Mouse (Mus musculus) CH12.LX (cell line): ENCODE results near the gene Rnf208. TPM values are rescaled to one million over a fixed set of nuclear protein-coding genes. Genes with fewer than 3 reads are reported as not detected.
A peak's percentile ranks its signal among the peaks of the same experiment; 100 is the strongest.

Experiments used
- DNase-seq: peaks from one replicate; pipeline ENCODE4 v3.0.0-alpha.2; 2013; ENCODE audit errors: extremely low read depth
- H3K27ac ChIP-seq: 2 replicates; pipeline ENCODE4 v1.5.1; 2012; ENCODE audit warnings: low read depth, mild to moderate bottlenecking, control low read depth, moderate library complexity; ENCODE audit not compliant: insufficient read depth
- H3K27me3 ChIP-seq: replicated peaks from 2 replicates; pipeline ENCODE3; 2012; ENCODE audit warnings: inconsistent platforms
- H3K36me3 ChIP-seq, 2 experiments: replicated peaks in 1 of 2; 2 replicates each; pipeline versions ENCODE3 to v1.6.1; 2012; ENCODE audit warnings: inconsistent platforms in 1 of 2, low read length in 1 of 2, mild to moderate bottlenecking in 1 of 2, mixed read lengths in 1 of 2, moderate library complexity in 1 of 2; ENCODE audit not compliant: control insufficient read depth in 1 of 2, insufficient read depth in 1 of 2
- H3K4me1 ChIP-seq, 2 experiments: 2 replicates each; pipeline ENCODE4 v1.6.1; 2012; ENCODE audit warnings: inconsistent platforms in 1 of 2, moderate library complexity in 1 of 2; ENCODE audit not compliant: insufficient read depth in 2 of 2, control insufficient read depth in 1 of 2
- H3K4me2 ChIP-seq: 2 replicates; pipeline ENCODE4 v1.6.1; 2012; ENCODE audit warnings: low read depth, mild to moderate bottlenecking, control low read depth; ENCODE audit not compliant: poor library complexity, insufficient read depth, severe bottlenecking
- H3K4me3 ChIP-seq, 3 experiments: fragments of 150-350 bp in 1 of 3; sonication (generic) in 1 of 3; replicated peaks in 1 of 3; 2 replicates each; pipeline versions ENCODE3 to v1.5.1; 2011 to 2012; ENCODE audit warnings: low read depth in 2 of 3, low read length in 2 of 3, mild to moderate bottlenecking in 2 of 3, moderate library complexity in 2 of 3, control low read depth in 1 of 3, improper control_type of control experiment in 1 of 3, inconsistent platforms in 1 of 3, mixed read lengths in 1 of 3; ENCODE audit not compliant: poor library complexity in 1 of 3
- H3K79me2 ChIP-seq: replicated peaks from 2 replicates; pipeline ENCODE4 v1.6.1; 2012; ENCODE audit warnings: mild to moderate bottlenecking, moderate library complexity; ENCODE audit not compliant: control insufficient read depth, poor library complexity, insufficient read depth, severe bottlenecking; ENCODE audit errors: extremely low read depth
- H3K9ac ChIP-seq: 2 replicates; pipeline ENCODE4 v1.6.1; 2012; ENCODE audit warnings: low read depth, mild to moderate bottlenecking, control low read depth, moderate library complexity; ENCODE audit not compliant: insufficient read depth
- H3K9me3 ChIP-seq: replicated peaks from 2 replicates; pipeline ENCODE3; 2012; ENCODE audit warnings: low read length, inconsistent platforms, mixed read lengths
- BHLHE40 ChIP-seq: IDR thresholded peaks from 2 replicates; pipeline ENCODE4 v1.6.1; 2011; ENCODE audit warnings: mild to moderate bottlenecking, low read depth, low read length, improper control_type of control experiment
- CHD1 ChIP-seq: IDR thresholded peaks from 2 replicates; pipeline ENCODE4 v1.6.1; 2012; ENCODE audit warnings: low read depth, low read length, improper control_type of control experiment, inconsistent platforms
- CHD2 ChIP-seq: IDR thresholded peaks from 2 replicates; pipeline ENCODE4 v1.6.1; 2011; ENCODE audit warnings: low read length, improper control_type of control experiment
- CTCF ChIP-seq, 2 experiments: IDR thresholded peaks in 1 of 2; conservative IDR thresholded peaks in 1 of 2; 2 replicates each; pipeline ENCODE4 v1.5.1; 2011 to 2012; ENCODE audit warnings: low read depth in 2 of 2, low read length in 2 of 2, improper control_type of control experiment in 1 of 2, inconsistent platforms in 1 of 2, mild to moderate bottlenecking in 1 of 2, moderate library complexity in 1 of 2
- E2F4 ChIP-seq: IDR thresholded peaks from 2 replicates; pipeline ENCODE4 v1.6.1; 2011; ENCODE audit warnings: low read depth, low read length, improper control_type of control experiment; ENCODE audit not compliant: insufficient replicate concordance
- ELF1 ChIP-seq: IDR thresholded peaks from 2 replicates; pipeline ENCODE4 v1.6.1; 2014; ENCODE audit warnings: low read depth, mild to moderate bottlenecking, inconsistent platforms, low read length, improper control_type of control experiment
- EP300 ChIP-seq: IDR thresholded peaks from 2 replicates; pipeline ENCODE4 v1.6.1; 2011; ENCODE audit warnings: low read length, improper control_type of control experiment
- ETS1 ChIP-seq: conservative IDR thresholded peaks from 2 replicates; pipeline ENCODE4 v1.6.1; 2012; ENCODE audit warnings: low read depth, mild to moderate bottlenecking, inconsistent platforms, low read length, improper control_type of control experiment, moderate library complexity
- GABPA ChIP-seq: IDR thresholded peaks from 2 replicates; pipeline ENCODE4 v1.6.1; 2012; ENCODE audit warnings: low read depth, low read length, improper control_type of control experiment, inconsistent platforms; ENCODE audit not compliant: insufficient replicate concordance
- HCFC1 ChIP-seq: IDR thresholded peaks from 2 replicates; pipeline ENCODE4 v1.6.1; 2012; ENCODE audit warnings: low read depth, mild to moderate bottlenecking, inconsistent platforms, low read length, improper control_type of control experiment
- IRF4 ChIP-seq: IDR thresholded peaks from 2 replicates; pipeline ENCODE4 v1.6.1; 2014; ENCODE audit warnings: low read depth, mild to moderate bottlenecking, inconsistent platforms, low read length, improper control_type of control experiment
- JUN ChIP-seq: IDR thresholded peaks from 2 replicates; pipeline ENCODE4 v1.6.1; 2011; ENCODE audit warnings: low read depth, mild to moderate bottlenecking, low read length, improper control_type of control experiment, moderate library complexity; ENCODE audit not compliant: insufficient read depth
- JUND ChIP-seq: conservative IDR thresholded peaks from 2 replicates; pipeline ENCODE4 v1.6.1; 2011; ENCODE audit warnings: low read depth, low read length, improper control_type of control experiment
- KAT2A ChIP-seq: IDR thresholded peaks from 2 replicates; pipeline ENCODE4 v1.6.1; 2012; ENCODE audit warnings: low read length, improper control_type of control experiment, inconsistent platforms; ENCODE audit not compliant: insufficient replicate concordance
- MAFK ChIP-seq: IDR thresholded peaks from 2 replicates; pipeline ENCODE4 v1.6.1; 2011; ENCODE audit warnings: low read length, improper control_type of control experiment; ENCODE audit not compliant: insufficient replicate concordance
- MAZ ChIP-seq: IDR thresholded peaks from 2 replicates; pipeline ENCODE4 v1.6.1; 2012; ENCODE audit warnings: low read depth, mild to moderate bottlenecking, inconsistent platforms, low read length, improper control_type of control experiment, moderate library complexity
- MEF2A ChIP-seq: IDR thresholded peaks from 2 replicates; pipeline ENCODE4 v1.6.1; 2014; ENCODE audit warnings: low read depth, mild to moderate bottlenecking, inconsistent platforms, low read length, improper control_type of control experiment, borderline replicate concordance
- MXI1 ChIP-seq: IDR thresholded peaks from 2 replicates; pipeline ENCODE4 v1.6.1; 2011; ENCODE audit warnings: mild to moderate bottlenecking, low read depth, low read length, improper control_type of control experiment
- MYC ChIP-seq: IDR thresholded peaks from 2 replicates; pipeline ENCODE4 v1.6.1; 2011; ENCODE audit warnings: low read depth, mild to moderate bottlenecking, improper control_type of control experiment, low read length
- NELFE ChIP-seq: IDR thresholded peaks from 2 replicates; pipeline ENCODE4 v1.6.1; 2011; ENCODE audit warnings: low read depth, low read length, improper control_type of control experiment
- NRF1 ChIP-seq: IDR thresholded peaks from 2 replicates; pipeline ENCODE4 v1.6.1; 2014; ENCODE audit warnings: low read depth, mild to moderate bottlenecking, inconsistent platforms, low read length, improper control_type of control experiment, moderate library complexity
- PAX5 ChIP-seq: IDR thresholded peaks from 2 replicates; pipeline ENCODE4 v1.6.1; 2012; ENCODE audit warnings: low read length, inconsistent platforms, mixed read lengths
- POLR2A ChIP-seq: IDR thresholded peaks from 2 replicates; pipeline ENCODE4 v1.6.1; 2011; ENCODE audit warnings: low read depth, mild to moderate bottlenecking, improper control_type of control experiment, low read length
- POLR2AphosphoS2 ChIP-seq: IDR thresholded peaks from 2 replicates; pipeline ENCODE4 v1.6.1; 2011; ENCODE audit warnings: low read depth, low read length, improper control_type of control experiment
- RCOR1 ChIP-seq: conservative IDR thresholded peaks from 2 replicates; pipeline ENCODE4 v1.6.1; 2012; ENCODE audit warnings: low read depth, mild to moderate bottlenecking, inconsistent platforms, low read length, improper control_type of control experiment
- SIN3A ChIP-seq: IDR thresholded peaks from 2 replicates; pipeline ENCODE4 v1.6.1; 2012; ENCODE audit warnings: low read length, improper control_type of control experiment, inconsistent platforms
- TBP ChIP-seq: conservative IDR thresholded peaks from 2 replicates; pipeline ENCODE4 v1.6.1; 2011; ENCODE audit warnings: low read depth, low read length, improper control_type of control experiment
- TCF12 ChIP-seq: IDR thresholded peaks from 2 replicates; pipeline ENCODE4 v1.6.1; 2014; ENCODE audit warnings: low read depth, mild to moderate bottlenecking, inconsistent platforms, low read length, improper control_type of control experiment
- UBTF ChIP-seq: IDR thresholded peaks from 2 replicates; pipeline ENCODE4 v1.6.1; 2012; ENCODE audit warnings: low read depth, mild to moderate bottlenecking, inconsistent platforms, low read length, improper control_type of control experiment, moderate library complexity
- USF1 ChIP-seq: IDR thresholded peaks from 2 replicates; pipeline ENCODE4 v1.6.1; 2014; ENCODE audit warnings: low read depth, mild to moderate bottlenecking, inconsistent platforms, low read length, improper control_type of control experiment
- USF2 ChIP-seq: conservative IDR thresholded peaks from 2 replicates; pipeline ENCODE4 v1.6.1; 2011; ENCODE audit warnings: low read depth, low read length, improper control_type of control experiment
- ZC3H11A ChIP-seq: IDR thresholded peaks from 2 replicates; pipeline ENCODE4 v1.6.1; 2012; ENCODE audit warnings: low read depth, mild to moderate bottlenecking, inconsistent platforms, low read length, improper control_type of control experiment
- ZMIZ1 ChIP-seq: IDR thresholded peaks from 2 replicates; pipeline ENCODE4 v1.6.1; 2012; ENCODE audit warnings: low read depth, mild to moderate bottlenecking, inconsistent platforms, low read length, improper control_type of control experiment
- ZNF384 ChIP-seq: IDR thresholded peaks from 2 replicates; pipeline ENCODE4 v1.6.1; 2012; ENCODE audit warnings: low read depth, low read length, improper control_type of control experiment, inconsistent platforms
- dilution Hi-C: fragments of 300-500 bp; cut with MboI; formaldehyde crosslinking; loops from 2 replicates; pipeline ENCODE4 v1.14.3; 2020; ENCODE audit warnings: low sequenced_read_pairs; ENCODE audit not compliant: extremely low pct_unique_long_range_greater_than_20kb, extremely low pct_ligation_motif_present
- in situ Hi-C: fragments of 300-500 bp; cut with MboI; formaldehyde crosslinking; loops from 3 replicates; pipeline ENCODE4 v1.14.3; 2019; ENCODE audit warnings: low sequenced_read_pairs, low pct_ligation_motif_present, low pct_unique_long_range_greater_than_20kb, mixed read lengths
- polyA plus RNA-seq: library from polyadenylated mRNA; unstranded; fragments of >175 nt; gene quantifications from 2 replicates; pipeline ENCODE4 v1.2.1, GENCODE M21; 2012; ENCODE audit warnings: low read depth; ENCODE audit not compliant: insufficient read length
- total RNA-seq, 2 experiments: library from RNA; depleted of rRNA; stranded (reverse); fragments of 300-350 nt in 1 of 2; fragments of >200 nt in 1 of 2; gene quantifications; 2 replicates each; pipeline ENCODE4 v1.2.3; 2012 to 2014

Rnf208 gene
- total and polyA plus RNA-seq, 3 experiments = 0.34 to 1.7 (median 1.4) TPM

DNA sequence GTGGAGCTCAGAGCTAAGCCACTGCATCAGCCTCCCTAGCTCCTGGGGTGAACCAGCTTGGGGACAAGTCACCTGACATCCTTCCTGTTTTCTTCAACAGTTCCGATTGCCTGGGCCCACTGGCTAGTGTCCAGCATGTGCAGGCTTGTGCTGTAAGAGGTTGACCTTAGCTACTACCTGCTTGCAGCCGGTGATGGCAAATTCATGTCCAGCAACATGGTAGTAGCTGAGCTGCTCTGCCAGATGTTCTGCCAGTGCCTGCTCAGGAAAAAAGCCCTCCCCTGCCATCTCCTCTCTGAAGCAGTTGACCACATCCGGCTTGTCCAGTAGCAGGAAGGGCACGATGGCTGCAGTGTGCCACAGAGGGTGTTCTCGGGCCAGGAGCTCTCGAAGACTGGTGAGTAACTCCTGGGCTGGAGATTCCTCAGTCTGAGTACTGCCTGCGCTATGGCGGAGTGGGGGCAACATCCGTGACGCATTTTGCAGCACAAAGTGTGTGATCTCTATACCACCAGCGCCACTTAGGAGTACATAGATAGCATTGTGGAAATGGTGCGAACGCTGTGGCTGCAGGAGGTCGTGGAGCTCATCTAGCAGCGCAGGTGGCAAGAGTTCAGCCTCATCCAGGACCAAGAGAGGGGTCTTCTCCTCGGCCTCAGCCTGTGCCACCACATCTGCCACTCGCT, 47.4 kb upstream of the Rnf208 start:
- DNase-seq = peak; percentile 48
- peaks cover 16% of the 10 kb centered on the region for H3K79me2 ChIP-seq
- H3K27me3 ChIP-seq = no peaks in the 10 kb centered on the region
- H3K9ac ChIP-seq = peak overlapping the region; percentile 84; the same call in 1 of the 2 replicates
- peaks cover 14 to 36% of the 10 kb centered on the region in 2 experiments for H3K4me1 ChIP-seq
- no peak for TF ChIP-seq KAT2A
- 0 out of 2 replicates have a peak, but pooled peaks have one; percentile 9 for TF ChIP-seq MXI1
- no peak; the same call in 1 of the 2 replicates for TF ChIP-seq MYC
- no peak for TF ChIP-seq ZNF384
- TF ChIP-seq MAFK = no peak
- TF ChIP-seq SIN3A = peak; percentile 52
- peak; percentile 12; the same call in 1 of the 2 replicates for TF ChIP-seq EP300
- TF ChIP-seq CHD2 = 0 out of 2 replicates have a peak, but pooled peaks have one; percentile 24
- no peak for TF ChIP-seq CTCF (conservative IDR thresholded peaks at IDR 0.05 in 1 of 2, IDR thresholded peaks at IDR 0.05 in 1 of 2; ENCODE audit: low read depth in 2 of 2, low read length in 2 of 2)
- TF ChIP-seq RCOR1 = peak; percentile 65; the same call in 1 of the 2 replicates
- peak; percentile 22; the same call in 1 of the 2 replicates for TF ChIP-seq MAZ
- peak; percentile 33; the same call in 1 of the 2 replicates for TF ChIP-seq POLR2A
- 0 out of 2 replicates have a peak, but pooled peaks have one; percentile 38 for TF ChIP-seq ELF1
- TF ChIP-seq MEF2A = no peak
- no peak for TF ChIP-seq UBTF
- TF ChIP-seq TCF12 = no peak
- no peak for TF ChIP-seq ZC3H11A
- TF ChIP-seq ZMIZ1 = no peak
- TF ChIP-seq USF1 = no peak; the same call in 1 of the 2 replicates
- no peak for TF ChIP-seq ETS1
- peak; percentile 75 for TF ChIP-seq BHLHE40
- TF ChIP-seq IRF4 = no peak
- no peak for TF ChIP-seq USF2
- no peak for TF ChIP-seq PAX5
- no peak for TF ChIP-seq E2F4
- TF ChIP-seq TBP = no peak
- 0 out of 2 replicates have a peak, but pooled peaks have one; percentile 40 for TF ChIP-seq CHD1
- no peak for TF ChIP-seq GABPA
- no peak for TF ChIP-seq JUND
- TF ChIP-seq POLR2AphosphoS2 = no peak
- no peak for TF ChIP-seq HCFC1
- no peak for TF ChIP-seq JUN
- peak; percentile 46; the same call in 1 of the 2 replicates for TF ChIP-seq NELFE
- TF ChIP-seq NRF1 = no peak
- in situ Hi-C loops = no loop called here
- peak overlapping the region; percentile 99 for H3K4me2 ChIP-seq
- H3K27ac ChIP-seq = peak overlapping the region; percentile 98
- peaks cover 6 to 40% of the 10 kb centered on the region in 2 experiments for H3K36me3 ChIP-seq
- dilution Hi-C loops = no loop called here
- H3K4me3 ChIP-seq = peak overlapping the region; percentile 61 to 98 (median 83)
- H3K9me3 ChIP-seq = no peaks in the 10 kb centered on the region
